Mouse (Mus musculus) left cerebral cortex, adult 2 months (tissue): ENCODE measurements around the gene Ppp1r10. TPM values are rescaled to one million over a fixed set of nuclear protein-coding genes. Genes with fewer than 3 reads are reported as not detected.
A peak's percentile ranks its signal among the peaks of the same experiment; 100 is the strongest.
"Not testable (repeated sequence)": the region's sequence is repeated elsewhere in the genome, so short reads cannot be mapped to it uniquely, and the experiment has no call there.

Source experiments
- DNase-seq, 2 experiments: peaks; one replicate each; pipeline ENCODE4 v3.0.0; 2021 to 2022; ENCODE audit warnings: low spot score in 2 of 2, mixed read lengths in 1 of 2; ENCODE audit errors: extremely low spot score in 1 of 2
- H3K27ac ChIP-seq: fragments of 200-600 bp; 2 replicates; pipeline ENCODE4 v1.8.1; 2022
- H3K4me3 ChIP-seq: fragments of 200-600 bp; 2 replicates; pipeline ENCODE4 v1.8.1; 2022
- CTCF ChIP-seq: fragments of 200-600 bp; IDR thresholded peaks from 2 replicates; pipeline ENCODE4 v1.8.1; 2022; ENCODE audit warnings: antibody characterized with exemption, mild to moderate bottlenecking, moderate library complexity
- intact Hi-C: fragments of 180-260 bp; cut with DNase I; formaldehyde crosslinking; loops from one replicate; pipeline ENCODE4 v1.15.1; 2025
- total RNA-seq, 2 experiments: library from RNA; stranded (reverse); gene quantifications; 2 replicates each; pipeline ENCODE4 v1.2.3; 2021

The Ppp1r10 gene
- total RNA-seq, 2 experiments from 2014 or later, result 68.8 to 70.6 TPM

DNA sequence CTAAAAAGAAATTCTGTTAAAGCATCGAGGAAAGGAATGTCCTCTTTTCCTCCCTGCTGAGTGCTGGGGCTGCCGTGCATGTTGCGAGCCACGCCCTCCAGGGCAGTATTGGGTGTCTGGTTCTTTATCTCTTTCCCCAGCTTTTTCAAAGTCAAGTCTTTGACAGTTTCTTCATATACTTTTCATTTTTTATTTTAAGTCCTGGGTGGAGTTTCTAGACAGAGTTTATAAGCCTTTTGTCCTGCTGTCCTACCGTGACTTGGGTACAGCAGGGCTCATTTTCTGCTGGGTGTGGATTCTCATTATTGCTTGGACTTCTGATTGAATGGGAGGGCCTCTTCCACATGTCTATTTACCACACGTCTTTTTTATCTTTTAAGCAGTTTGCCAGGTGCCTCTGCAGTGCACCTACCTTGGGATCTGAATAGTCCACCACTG, 3.6 kb downstream of the Ppp1r10 start:
- DNase-seq, result no peak
- intact Hi-C loops, result loop anchor here (5.0 kb wide), 1 partner anchor 83 kb away; the partner anchor contains the start of gene Tubb5
- peak overlapping the region; percentile 100 for H3K27ac ChIP-seq
- peak overlapping the region; percentile 47 for H3K4me3 ChIP-seq
- no peak for TF ChIP-seq CTCF

DNA sequence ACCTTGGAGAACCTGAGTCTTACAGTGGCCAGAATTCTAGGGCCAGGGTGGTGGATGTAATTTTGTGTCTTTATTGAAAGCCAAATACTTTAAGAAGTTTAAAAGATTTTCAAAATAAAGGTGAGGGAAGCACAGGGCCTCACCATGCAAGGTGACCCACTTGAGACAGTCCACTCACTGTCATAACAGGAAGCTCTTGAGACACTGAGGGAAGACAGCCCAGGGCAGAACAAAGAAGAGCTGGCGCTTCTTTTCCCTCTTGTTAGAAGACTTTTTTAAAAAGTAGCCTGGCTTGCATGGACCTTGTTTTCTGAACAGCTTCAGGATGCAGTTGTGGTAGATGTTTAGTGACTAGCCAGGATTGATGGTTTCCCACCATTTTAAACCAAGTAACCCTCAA, 4.2 kb downstream of the Ppp1r10 start:
- DNase-seq, result no peak
- H3K4me3 ChIP-seq, result peak overlapping the region; percentile 47; the same call in 1 of the 2 replicates
- intact Hi-C loops, result no loop called here
- peak overlapping the region; percentile 100; the same call in 1 of the 2 replicates for H3K27ac ChIP-seq
- TF ChIP-seq CTCF, result no peak

DNA sequence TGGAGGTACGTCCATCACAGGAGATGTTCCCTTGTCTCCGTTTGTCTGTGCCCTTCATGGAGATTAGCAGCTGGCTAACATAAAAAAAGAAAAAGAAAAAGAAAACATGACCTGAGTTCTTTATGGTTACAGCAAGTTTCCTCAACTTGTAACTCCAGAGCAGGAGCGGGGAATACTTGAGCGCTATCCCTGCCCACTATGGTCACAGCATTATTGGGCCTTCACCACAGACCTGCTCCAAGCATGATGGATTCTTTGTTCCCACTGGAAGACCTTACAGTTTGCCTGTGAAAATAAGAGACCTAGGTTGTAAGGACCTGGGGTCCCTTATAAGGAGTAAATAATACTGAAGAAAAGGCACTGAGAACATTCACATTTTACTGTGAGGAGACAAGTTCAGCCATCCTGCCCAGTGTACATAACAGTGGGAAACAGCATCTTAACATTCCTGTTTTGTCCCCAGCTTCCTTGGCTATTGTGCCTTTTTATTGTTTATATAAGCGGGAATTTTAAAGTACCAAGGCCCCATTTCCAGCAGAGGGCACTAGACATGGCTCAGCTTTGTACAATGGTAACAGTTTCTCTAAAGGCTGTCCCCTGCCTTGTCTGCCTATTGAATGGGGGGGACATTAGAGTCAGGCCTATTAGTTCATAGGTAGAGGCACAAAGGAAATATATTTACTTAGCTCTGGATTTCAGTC, 4.8 kb downstream of the Ppp1r10 start:
- Histone ChIP-seq H3K4me3 (no peak overlapping the region), H3K27ac (peak overlapping the region; percentile 51)
- intact Hi-C loops, result no loop called here
- no peak for DNase-seq
- TF ChIP-seq CTCF, result peak; percentile 75

DNA sequence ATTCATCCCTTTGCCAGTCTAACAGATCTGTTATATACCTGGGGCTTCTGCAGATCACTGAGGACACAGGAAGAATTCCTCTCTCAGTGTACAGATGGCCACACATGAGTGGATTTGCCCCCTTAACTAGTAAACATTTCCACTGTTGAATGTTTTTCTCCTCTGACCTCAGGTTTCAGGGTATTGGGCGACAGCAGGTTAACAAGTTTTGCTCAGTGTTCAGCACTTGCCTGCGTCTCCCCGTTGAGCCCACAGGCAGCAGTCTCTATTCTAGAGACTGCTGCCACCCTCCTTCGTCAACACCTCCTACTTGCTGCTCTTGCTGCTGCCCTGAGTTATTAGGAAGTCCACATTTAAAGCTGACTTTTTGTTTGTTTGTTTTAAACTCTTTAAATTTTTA, 5.5 kb downstream of the Ppp1r10 start:
- intact Hi-C loops, result no loop called here
- no peak overlapping the region for H3K27ac ChIP-seq
- DNase-seq, result no peak
- no peak overlapping the region for H3K4me3 ChIP-seq
- TF ChIP-seq CTCF, result no peak

DNA sequence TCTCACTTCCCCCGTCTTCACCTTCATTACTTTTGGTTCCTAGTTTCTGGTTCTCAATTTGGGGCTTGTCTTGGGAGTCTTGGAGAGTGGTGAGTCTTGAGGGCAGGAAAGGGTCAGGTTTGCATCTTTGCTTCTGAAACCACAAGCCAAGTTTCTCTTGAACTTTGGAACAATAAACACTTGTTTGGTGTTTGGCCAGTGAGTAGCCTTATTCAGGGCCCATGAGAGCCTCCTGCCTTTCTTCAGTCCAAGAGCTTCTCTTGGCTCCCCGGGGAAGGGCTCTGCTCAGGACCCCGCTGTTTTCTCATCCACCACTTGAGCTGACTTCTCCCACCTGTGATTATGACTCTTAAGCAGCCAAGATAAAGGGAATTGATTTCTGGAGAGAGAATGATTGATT, 6.3 kb downstream of the Ppp1r10 start:
- intact Hi-C loops, result no loop called here
- Histone ChIP-seq H3K4me3 (no peak overlapping the region), H3K27ac (no peak overlapping the region)
- TF ChIP-seq CTCF, result no peak
- DNase-seq, result no peak

DNA sequence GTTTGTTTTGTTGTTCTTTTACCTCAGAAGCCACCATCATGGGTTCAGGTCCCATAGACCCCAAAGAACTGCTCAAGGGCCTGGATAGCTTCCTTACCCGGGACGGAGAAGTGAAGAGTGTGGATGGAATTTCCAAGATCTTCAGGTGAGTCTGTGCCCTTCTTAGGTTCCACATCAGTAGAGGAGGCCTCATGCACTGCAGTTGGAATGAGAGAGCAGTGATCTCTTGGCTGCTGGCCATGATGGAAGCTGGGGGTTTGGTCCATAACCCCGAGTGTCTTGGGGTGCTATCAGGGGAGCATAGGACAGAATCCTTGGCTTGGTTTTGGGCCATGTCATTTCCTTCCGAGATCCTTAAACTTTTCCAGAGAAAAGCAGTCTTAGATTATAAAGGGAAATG, 7.0 kb downstream of the Ppp1r10 start:
- no peak overlapping the region for H3K27ac ChIP-seq
- no peak overlapping the region for H3K4me3 ChIP-seq
- DNase-seq, result no peak
- TF ChIP-seq CTCF, result no peak
- intact Hi-C loops, result no loop called here

DNA sequence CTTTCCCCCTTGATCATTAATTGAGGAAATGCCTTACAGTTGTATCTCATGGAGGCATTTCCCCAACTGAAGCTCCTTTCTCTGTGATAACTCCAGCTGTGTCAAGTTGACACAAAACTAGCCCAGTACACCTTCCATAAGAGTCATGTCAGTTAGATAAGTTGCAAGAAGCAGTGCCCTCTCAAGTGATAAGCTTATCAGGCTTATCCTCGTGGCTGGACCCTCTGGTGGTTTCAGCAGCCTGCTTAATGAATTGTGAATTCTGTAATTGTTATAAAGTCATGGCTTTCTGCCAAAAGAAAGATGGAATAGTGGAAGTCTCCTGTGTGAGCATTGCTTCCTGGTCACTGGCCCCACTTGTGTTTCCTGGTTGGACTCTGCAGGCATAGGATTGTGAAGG, 11.2 kb downstream of the Ppp1r10 start:
- Histone ChIP-seq H3K27ac (no peak overlapping the region), H3K4me3 (no peak overlapping the region)
- TF ChIP-seq CTCF, result no peak
- intact Hi-C loops, result loop anchor here (5.0 kb wide), 1 partner anchor 40 kb away; the partner anchor contains the start of gene Abcf1
- no peak for DNase-seq

DNA sequence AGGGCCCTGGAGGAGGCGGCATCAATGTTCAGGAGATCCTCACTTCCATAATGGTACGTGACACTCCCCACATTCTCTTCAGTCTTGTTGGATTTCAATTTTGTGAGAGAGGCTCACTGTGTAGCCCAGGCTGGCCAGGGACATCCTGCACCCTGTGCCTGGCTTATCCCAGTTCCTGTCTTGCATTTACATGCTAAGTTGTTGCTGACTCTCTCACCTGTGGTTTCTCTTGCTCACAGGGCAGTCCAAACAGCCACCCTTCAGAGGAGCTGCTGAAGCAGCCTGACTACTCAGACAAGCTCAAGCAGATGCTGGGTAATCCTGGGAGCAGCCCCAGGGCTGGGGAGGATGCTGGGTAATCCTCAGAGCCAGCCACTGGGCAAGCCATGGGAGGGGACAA, 13.3 kb downstream of the Ppp1r10 start:
- TF ChIP-seq CTCF, result no peak
- no peak for DNase-seq
- Histone ChIP-seq H3K27ac (no peak overlapping the region), H3K4me3 (no peak overlapping the region)
- intact Hi-C loops, result loop anchor here (5.0 kb wide), 1 partner anchor 38 kb away; the partner anchor contains the start of gene Abcf1

DNA sequence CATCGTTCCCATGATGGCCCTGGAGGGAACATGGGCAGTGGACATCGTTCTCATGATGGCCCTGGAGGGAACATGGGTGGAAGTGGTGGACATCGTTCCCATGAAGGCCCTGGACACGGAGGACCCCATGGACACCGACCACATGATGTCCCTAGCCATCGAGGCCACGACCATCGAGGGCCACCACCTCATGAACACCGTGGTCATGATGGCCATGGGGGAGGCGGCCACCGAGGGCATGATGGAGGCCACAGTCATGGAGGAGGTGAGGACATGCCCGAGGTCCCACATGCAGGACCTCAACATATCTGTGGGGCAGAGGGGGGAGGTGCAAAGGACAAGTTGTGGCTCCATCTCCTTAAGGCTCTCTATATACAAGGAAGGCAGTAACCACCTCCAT, 14.4 kb downstream of the Ppp1r10 start:
- intact Hi-C loops, result loop anchor here (10.0 kb wide), 1 partner anchor 134 kb away; no protein-coding TSS in a partner anchor
- Histone ChIP-seq H3K4me3 (no peak overlapping the region), H3K27ac (no peak overlapping the region)
- no peak for TF ChIP-seq CTCF
- DNase-seq, result no peak

DNA sequence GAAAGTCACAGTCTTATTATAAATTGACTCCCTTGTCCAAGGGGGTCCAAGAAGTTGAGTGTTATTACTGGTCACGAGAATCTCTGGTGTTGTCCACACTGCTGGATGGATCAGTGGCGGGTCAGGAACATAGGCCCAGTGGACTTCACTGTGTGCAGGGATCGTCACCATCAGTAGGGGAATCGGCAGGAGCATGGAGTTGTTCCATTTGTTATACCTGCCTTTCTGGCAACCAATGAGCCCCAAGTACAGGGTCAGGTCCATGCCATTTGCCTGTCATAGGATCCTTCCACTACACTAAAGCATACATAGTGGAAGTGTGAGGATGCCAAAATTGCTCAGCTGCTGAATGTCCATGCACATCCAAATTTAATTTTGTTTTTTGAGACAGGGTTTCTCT, 16.4 kb downstream of the Ppp1r10 start:
- Histone ChIP-seq H3K27ac (no peak overlapping the region), H3K4me3 (no peak overlapping the region)
- TF ChIP-seq CTCF, result no peak
- intact Hi-C loops, result loop anchor here (10.0 kb wide), 1 partner anchor 132 kb away; no protein-coding TSS in a partner anchor
- DNase-seq, result no peak

DNA sequence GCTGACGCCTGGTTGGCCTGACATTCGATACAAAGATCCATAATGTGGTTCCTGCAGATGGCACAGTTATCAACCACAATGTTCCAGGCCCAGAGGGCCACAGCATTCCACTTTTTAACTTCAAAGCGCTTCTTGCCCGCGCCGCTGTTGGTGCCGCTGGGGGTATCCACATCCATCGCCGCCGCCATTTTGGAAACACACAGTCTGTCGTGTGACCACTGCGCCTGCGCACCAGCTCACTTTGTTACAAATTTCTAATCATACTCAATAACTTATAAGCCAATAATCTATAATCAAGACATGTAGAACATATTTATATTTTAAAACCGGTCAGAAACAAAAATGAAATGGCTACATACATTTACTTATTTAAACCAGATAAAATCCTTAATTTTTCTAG, 19.5 kb downstream of the Ppp1r10 start:
- not testable (repeated sequence) for DNase-seq, H3K27ac ChIP-seq, H3K4me3 ChIP-seq
- intact Hi-C loops, result loop anchor here (5.0 to 10.0 kb wide), 3 partner anchors 37 to 257 kb away; partner anchors contain the start of gene H2-T3

DNA sequence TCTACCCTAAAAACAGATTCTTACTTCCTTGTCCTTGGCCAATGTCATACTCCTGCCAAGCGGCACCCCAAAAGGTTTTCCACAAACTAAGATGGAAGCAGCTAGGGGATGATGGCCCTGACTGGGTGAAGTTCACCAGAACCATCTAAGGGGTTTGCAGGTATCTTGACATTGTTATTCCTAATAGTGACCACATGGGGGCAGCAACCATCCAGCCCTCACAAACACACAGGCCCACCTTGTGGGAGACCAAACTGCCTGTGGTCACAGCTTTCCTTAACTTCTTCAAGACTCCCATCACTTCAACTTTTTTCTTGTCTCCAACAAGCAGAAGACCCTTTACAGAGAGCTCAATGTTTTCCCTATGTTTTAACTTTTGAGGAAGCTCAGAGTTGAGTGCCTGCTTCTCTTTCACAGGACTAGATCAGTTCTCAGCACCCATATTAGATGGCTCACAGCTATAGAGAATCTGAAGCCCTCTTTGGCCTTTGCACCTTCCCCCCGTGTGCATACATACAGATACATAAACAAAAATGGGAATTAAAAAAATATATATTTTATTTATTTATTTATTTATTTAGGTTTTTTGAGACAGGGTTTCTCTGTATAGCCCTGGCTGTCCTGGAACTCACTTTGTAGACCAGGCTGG, 21.6 kb downstream of the Ppp1r10 start:
- no peak for DNase-seq
- peak; percentile 85 for TF ChIP-seq CTCF
- H3K27ac ChIP-seq, result no peak overlapping the region
- intact Hi-C loops, result loop anchor here (1.0 to 10.0 kb wide), 4 partner anchors 34 to 254 kb away; partner anchors contain the start of gene H2-T3
- no peak overlapping the region for H3K4me3 ChIP-seq
